In genomic region chr1:80512210-80512948, GRCm38 (mm10) we compare ENCODE assay signal across 10 mouse cellular contexts. TPM values are rescaled to one million over a fixed set of nuclear protein-coding genes. Genes with fewer than 3 reads are reported as not detected.
DNase-seq lines count a peak whose midpoint lies in the region; ATAC-seq lines count a peak whose summit lies in the region.
"Had no signal": no experiment of that assay in that cellular context is flagged by ENCODE, and none has a peak within 500 bp of the region (broad histone marks: within the 10 kb centered on the region; RNA-seq: fewer than 3 reads in every experiment).

No protein-coding gene starts in this region.

- H3K4me2 ChIP-seq in forebrain, embryonic 13.5 days: no peak overlapping the region
- no peak overlapping the region for H3K4me2 ChIP-seq in forebrain, embryonic 11.5 days (ENCODE audit: low read depth, low read length, severe bottlenecking)
- no peak overlapping the region for H3K4me2 ChIP-seq in neural tube, embryonic 12.5 days (replicated peaks)
- H3K4me2 ChIP-seq in hindbrain, embryonic 15.5 days: no peak overlapping the region

- H3K36me3 ChIP-seq in forebrain, embryonic 13.5 days (ENCODE audit: poor library complexity, severe bottlenecking): no peaks in the 10 kb centered on the region
- no peaks in the 10 kb centered on the region for H3K36me3 ChIP-seq in forebrain, embryonic 11.5 days (ENCODE audit: control insufficient read depth, insufficient read depth, low read length)
- no peaks in the 10 kb centered on the region for H3K36me3 ChIP-seq in neural tube, embryonic 12.5 days
- H3K36me3 ChIP-seq in hindbrain, embryonic 15.5 days: no peaks in the 10 kb centered on the region
- H3K36me3 ChIP-seq in splenic B cell, adult 2 months (ENCODE audit: control insufficient read depth, insufficient read depth, low read length, poor library complexity, severe bottlenecking): peaks cover 35% of the 10 kb centered on the region
- H3K36me3 ChIP-seq in heart, embryonic 10.5 days: no peaks in the 10 kb centered on the region
- H3K36me3 ChIP-seq: G1E had no signal

- no peak for DNase-seq in forebrain, embryonic 11.5 days (ENCODE audit: low spot score)
- no peak for DNase-seq in neural tube, embryonic 10.5 days (ENCODE audit: extremely low spot score, low spot score)
- peak; percentile 46 for DNase-seq in splenic B cell, adult 2 months (ENCODE audit: low read depth, low spot score)
- no peak for DNase-seq in heart, embryonic 10.5 days (ENCODE audit: low spot score)
- no peak for DNase-seq in spleen, postnatal 10 days (ENCODE audit: low spot score in 2 of 2)

- no peaks in the 10 kb centered on the region for H3K27me3 ChIP-seq in forebrain, embryonic 13.5 days
- H3K27me3 ChIP-seq in forebrain, embryonic 11.5 days (ENCODE audit: control insufficient read depth, insufficient read depth, low read length): no peaks in the 10 kb centered on the region
- H3K27me3 ChIP-seq in neural tube, embryonic 12.5 days (replicated peaks): no peaks in the 10 kb centered on the region
- H3K27me3 ChIP-seq in hindbrain, embryonic 15.5 days: no peaks in the 10 kb centered on the region
- no peaks in the 10 kb centered on the region for H3K27me3 ChIP-seq in splenic B cell, adult 2 months (ENCODE audit: control insufficient read depth, insufficient read depth, low read length, poor library complexity, severe bottlenecking)
- H3K27me3 ChIP-seq in heart, embryonic 10.5 days (ENCODE audit: insufficient read depth, poor library complexity, severe bottlenecking): no peaks in the 10 kb centered on the region

- no peak overlapping the region for H3K4me3 ChIP-seq in forebrain, embryonic 13.5 days
- H3K4me3 ChIP-seq in forebrain, embryonic 11.5 days (ENCODE audit: low read depth, low read length): no peak overlapping the region
- no peak overlapping the region for H3K4me3 ChIP-seq in neural tube, embryonic 12.5 days
- no peak overlapping the region for H3K4me3 ChIP-seq in hindbrain, embryonic 15.5 days
- H3K4me3 ChIP-seq in heart, embryonic 10.5 days: no peak overlapping the region

- WGBS in forebrain, embryonic 13.5 days: 62% methylated on average over 8 of the region's 8 CpGs
- WGBS in forebrain, embryonic 11.5 days: 61% methylated on average over 8 of the region's 8 CpGs
- 64% methylated on average over 8 of the region's 8 CpGs for WGBS in neural tube, embryonic 12.5 days
- 57% methylated on average over 8 of the region's 8 CpGs for WGBS in hindbrain, embryonic 15.5 days
- WGBS in heart, embryonic 10.5 days: 56% methylated on average over 8 of the region's 8 CpGs

- no peaks in the 10 kb centered on the region for H3K4me1 ChIP-seq in forebrain, embryonic 13.5 days
- H3K4me1 ChIP-seq in forebrain, embryonic 11.5 days (replicated peaks; ENCODE audit: control insufficient read depth, insufficient read depth, low read length): no peaks in the 10 kb centered on the region
- no peaks in the 10 kb centered on the region for H3K4me1 ChIP-seq in neural tube, embryonic 12.5 days
- H3K4me1 ChIP-seq in hindbrain, embryonic 15.5 days (replicated peaks): no peaks in the 10 kb centered on the region
- H3K4me1 ChIP-seq in heart, embryonic 10.5 days: peaks cover 10% of the 10 kb centered on the region; the same call in 1 of the 2 replicates

- no peak overlapping the region for H3K27ac ChIP-seq in forebrain, embryonic 13.5 days
- H3K27ac ChIP-seq in forebrain, embryonic 11.5 days (ENCODE audit: low read depth, low read length): no peak overlapping the region
- H3K27ac ChIP-seq in neural tube, embryonic 12.5 days: no peak overlapping the region
- H3K27ac ChIP-seq in hindbrain, embryonic 15.5 days (replicated peaks): no peak overlapping the region
- H3K27ac ChIP-seq in heart, embryonic 10.5 days: no peak overlapping the region

- no peak overlapping the region for H3K9ac ChIP-seq in forebrain, embryonic 13.5 days
- no peak overlapping the region for H3K9ac ChIP-seq in forebrain, embryonic 11.5 days (ENCODE audit: low read length)
- H3K9ac ChIP-seq in neural tube, embryonic 12.5 days: no peak overlapping the region
- H3K9ac ChIP-seq in hindbrain, embryonic 15.5 days: no peak overlapping the region

- ATAC-seq in forebrain, embryonic 13.5 days: peak; percentile 66
- ATAC-seq in forebrain, embryonic 11.5 days (replicated peaks; ENCODE audit: low FRiP score): no peak
- 0 out of 2 replicates have a peak, but pooled peaks have one; percentile 17 for ATAC-seq in neural tube, embryonic 12.5 days (ENCODE audit: low FRiP score, low read depth)
- ATAC-seq in hindbrain, embryonic 15.5 days (ENCODE audit: low FRiP score, low read depth): peak; percentile 65; the same call in 1 of the 2 replicates

- H3K9me3 ChIP-seq in forebrain, embryonic 13.5 days (replicated peaks): no peaks in the 10 kb centered on the region
- no peaks in the 10 kb centered on the region for H3K9me3 ChIP-seq in forebrain, embryonic 11.5 days (ENCODE audit: control insufficient read depth, low read length)
- no peaks in the 10 kb centered on the region for H3K9me3 ChIP-seq in neural tube, embryonic 12.5 days
- H3K9me3 ChIP-seq in hindbrain, embryonic 15.5 days: no peaks in the 10 kb centered on the region
- no peaks in the 10 kb centered on the region for H3K9me3 ChIP-seq in heart, embryonic 10.5 days

RNA-seq across cellular contexts. Expression of gene Gm45261, which starts 51.1 kb away (rescaled TPM):
- not detected in 2 replicates for polyA plus RNA-seq in forebrain, embryonic 13.5 days (2015; fragmentation: Nextera tagmentation; extraction: Ambion mirVana)
- not detected in 2 replicates for polyA plus RNA-seq in forebrain, embryonic 11.5 days (2014; fragmentation: Nextera tagmentation; extraction: Ambion mirVana)
- polyA plus RNA-seq in neural tube, embryonic 12.5 days (2016; fragmentation: Nextera tagmentation; extraction: Ambion mirVana): not detected in 2 replicates
- not detected in 2 replicates for polyA plus RNA-seq in hindbrain, embryonic 15.5 days (2015; fragmentation: Nextera tagmentation; extraction: Ambion mirVana)
- not detected in 2 replicates for polyA plus RNA-seq in heart, embryonic 10.5 days (2016; fragmentation: Nextera tagmentation; extraction: Ambion mirVana)
- polyA plus RNA-seq: G1E; small intestine, adult 2 months had no signal
